Mouse (Mus musculus): ENCODE data around the gene Lcmt2. TPM values are rescaled to one million over a fixed set of nuclear protein-coding genes. Genes with fewer than 3 reads are reported as not detected.

Lcmt2 gene
- total RNA-seq (2014; fragmentation: Nextera tagmentation), result 7.8 and 9.7 TPM in 2 replicates
- 8.7 and 8.8 TPM in 2 replicates for total RNA-seq (2017)

GRCm38 (mm10) chr2:121140018-121140882 lies at the start of gene Lcmt2, which contains the start of gene Adal:
Gene Lcmt2, minus strand, starts transcription at chr2:121140653.
Gene Adal, plus strand, starts transcription at chr2:121140428.
- ATAC-seq (replicated peaks; ENCODE audit: low FRiP score, low TSS enrichment, poor library complexity, severe bottlenecking), result peak; percentile 78

GRCm38 (mm10) chr2:121188530-121188929 lies 48.1 kb upstream of the Lcmt2 start:
- ATAC-seq (replicated peaks; ENCODE audit: low FRiP score, low TSS enrichment, poor library complexity, severe bottlenecking), result no peak

- ATAC-seq (replicated peaks; ENCODE audit: low FRiP score, low TSS enrichment, poor library complexity, severe bottlenecking), result no peak
Observed at GRCm38 (mm10) chr2:121184142-121184541, 43.7 kb upstream of the Lcmt2 start.

- ATAC-seq (replicated peaks; ENCODE audit: low FRiP score, low TSS enrichment, poor library complexity, severe bottlenecking), result no peak
Observed at GRCm38 (mm10) chr2:121183431-121183830, 43.0 kb upstream of the Lcmt2 start.

GRCm38 (mm10) chr2:121178828-121179479 lies 38.5 kb upstream of the Lcmt2 start:
- ATAC-seq (replicated peaks; ENCODE audit: low FRiP score, low TSS enrichment, poor library complexity, severe bottlenecking), result no peak

- ATAC-seq (replicated peaks; ENCODE audit: low FRiP score, low TSS enrichment, poor library complexity, severe bottlenecking), result peak; percentile 84
Observed at GRCm38 (mm10) chr2:121170980-121171742, 30.7 kb upstream of the Lcmt2 start, which contains the start of gene Zscan29. Gene Zscan29, minus strand, starts transcription at chr2:121171125.

- peak; percentile 49 for ATAC-seq (replicated peaks; ENCODE audit: low FRiP score, low TSS enrichment, poor library complexity, severe bottlenecking)
Observed at GRCm38 (mm10) chr2:121170481-121170971, 30.1 kb upstream of the Lcmt2 start, which contains the start of gene Tubgcp4. Gene Tubgcp4, plus strand, starts transcription at chr2:121170654.

GRCm38 (mm10) chr2:121169902-121170301 lies 29.4 kb upstream of the Lcmt2 start:
- ATAC-seq (replicated peaks; ENCODE audit: low FRiP score, low TSS enrichment, poor library complexity, severe bottlenecking), result no peak

GRCm38 (mm10) chr2:121169173-121169572 lies 28.7 kb upstream of the Lcmt2 start:
- ATAC-seq (replicated peaks; ENCODE audit: low FRiP score, low TSS enrichment, poor library complexity, severe bottlenecking), result no peak

GRCm38 (mm10) chr2:121153100-121153499 lies 12.6 kb upstream of the Lcmt2 start:
- ATAC-seq (replicated peaks; ENCODE audit: low FRiP score, low TSS enrichment, poor library complexity, severe bottlenecking), result no peak

GRCm38 (mm10) chr2:121149679-121150078 lies 9.2 kb upstream of the Lcmt2 start:
- ATAC-seq (replicated peaks; ENCODE audit: low FRiP score, low TSS enrichment, poor library complexity, severe bottlenecking), result peak; percentile 61; the same call in 1 of the 2 replicates

GRCm38 (mm10) chr2:121142415-121142814 lies 2.0 kb upstream of the Lcmt2 start:
- no peak for ATAC-seq (replicated peaks; ENCODE audit: low FRiP score, low TSS enrichment, poor library complexity, severe bottlenecking)

- ATAC-seq (replicated peaks; ENCODE audit: low FRiP score, low TSS enrichment, poor library complexity, severe bottlenecking), result no peak
Observed at GRCm38 (mm10) chr2:121141216-121142035, 973 bp upstream of the Lcmt2 start.

GRCm38 (mm10) chr2:121139266-121140017 lies 1.0 kb downstream of the Lcmt2 start:
- peak; percentile 19; the same call in 1 of the 2 replicates for ATAC-seq (replicated peaks; ENCODE audit: low FRiP score, low TSS enrichment, poor library complexity, severe bottlenecking)

- ATAC-seq (replicated peaks; ENCODE audit: low FRiP score, low TSS enrichment, poor library complexity, severe bottlenecking), result no peak
Observed at GRCm38 (mm10) chr2:121137371-121137770, 3.1 kb downstream of the Lcmt2 start.

- no peak for ATAC-seq (replicated peaks; ENCODE audit: low FRiP score, low TSS enrichment, poor library complexity, severe bottlenecking)
Observed at GRCm38 (mm10) chr2:121132822-121133221, 7.6 kb downstream of the Lcmt2 start.

GRCm38 (mm10) chr2:121128865-121129620 lies 11.4 kb downstream of the Lcmt2 start:
- no peak for ATAC-seq (replicated peaks; ENCODE audit: low FRiP score, low TSS enrichment, poor library complexity, severe bottlenecking)

Data from megakaryocyte-erythroid progenitor cell, adult 5-6 weeks (primary cell).